Mouse (Mus musculus): Measurements from ENCODE around the gene Ppp1r13l.

GRCm38 (mm10) chr7:19322489-19322888 lies 37.1 kb upstream of the Ppp1r13l start:
- no peak for TF ChIP-seq CTCF (conservative IDR thresholded peaks at IDR 0.05; ENCODE audit: insufficient read depth, insufficient read length, low read depth, low read length)
- no peak for TF ChIP-seq POLR2A (IDR thresholded peaks at IDR 0.05; ENCODE audit: low read depth, low read length)

Data from kidney, adult 2 months (tissue).